Mouse (Mus musculus) forebrain, embryonic 11.5 days (tissue): ENCODE results near the gene Tbce. TPM values are rescaled to one million over a fixed set of nuclear protein-coding genes. Genes with fewer than 3 reads are reported as not detected.
A peak's percentile ranks its signal among the peaks of the same experiment; 100 is the strongest.
"Not testable (repeated sequence)": the region's sequence is repeated elsewhere in the genome, so short reads cannot be mapped to it uniquely, and the experiment has no call there.

Source experiments
- ATAC-seq: fragments of 200-750 bp; cut with Nextera tagmentation; replicated peaks from 2 replicates; pipeline ENCODE4 v1.8.0; 2017; ENCODE audit warnings: moderate TSS enrichment; ENCODE audit not compliant: low FRiP score
- DNase-seq: peaks from one replicate; pipeline ENCODE4 v3.0.0-alpha.2; 2017; ENCODE audit warnings: low spot score
- H3K27ac ChIP-seq: fragments of 300-500 bp; sonication (generic); 2 replicates; pipeline ENCODE4 v1.5.1; 2014; ENCODE audit warnings: low read depth, low read length
- H3K27me3 ChIP-seq: fragments of 300-500 bp; sonication (generic); 2 replicates; pipeline ENCODE4 v1.6.1; 2014; ENCODE audit warnings: mild to moderate bottlenecking, low read length, mixed read lengths; ENCODE audit not compliant: control insufficient read depth, insufficient read depth
- H3K36me3 ChIP-seq: fragments of 300-500 bp; sonication (generic); 2 replicates; pipeline ENCODE4 v1.6.1; 2014; ENCODE audit warnings: mild to moderate bottlenecking, low read length, moderate library complexity, mixed read lengths; ENCODE audit not compliant: control insufficient read depth, insufficient read depth
- H3K4me1 ChIP-seq: fragments of 300-500 bp; sonication (generic); replicated peaks from 2 replicates; pipeline ENCODE4 v1.6.1; 2014; ENCODE audit warnings: low read length, mixed read lengths; ENCODE audit not compliant: control insufficient read depth, insufficient read depth
- H3K4me2 ChIP-seq: fragments of 300-500 bp; sonication (generic); 2 replicates; pipeline ENCODE4 v1.6.1; 2014; ENCODE audit warnings: low read depth, mild to moderate bottlenecking, low read length, moderate library complexity, mixed read lengths; ENCODE audit not compliant: severe bottlenecking
- H3K4me3 ChIP-seq: fragments of 300-500 bp; sonication (generic); 2 replicates; pipeline ENCODE4 v1.5.1; 2014; ENCODE audit warnings: low read depth, low read length
- H3K9ac ChIP-seq: fragments of 300-500 bp; sonication (generic); 2 replicates; pipeline ENCODE4 v1.6.1; 2014; ENCODE audit warnings: low read length
- H3K9me3 ChIP-seq: fragments of 300-500 bp; sonication (generic); 2 replicates; pipeline ENCODE4 v1.6.1; 2016; ENCODE audit warnings: low read length, mixed read lengths; ENCODE audit not compliant: control insufficient read depth
- WGBS: fragments of 180-500 bp; shearing (Covaris S2); extraction: QIAGEN DNeasy Blood & Tissue Kit; methylation state at CpG from one replicate; pipeline ENCODE4 v1.1.7; 2014; 5-methylcytosine and 5-hydroxymethylcytosine counted together
- polyA plus RNA-seq: library from polyadenylated mRNA; unstranded; fragments of >200 nt; fragmentation: Nextera tagmentation; extraction: Ambion mirVana; gene quantifications from 2 replicates; pipeline ENCODE4 v1.2.1, GENCODE M21; 2014

The Tbce gene
- polyA plus RNA-seq, 1 experiment from 2014 or later, result 63.8 TPM

DNA sequence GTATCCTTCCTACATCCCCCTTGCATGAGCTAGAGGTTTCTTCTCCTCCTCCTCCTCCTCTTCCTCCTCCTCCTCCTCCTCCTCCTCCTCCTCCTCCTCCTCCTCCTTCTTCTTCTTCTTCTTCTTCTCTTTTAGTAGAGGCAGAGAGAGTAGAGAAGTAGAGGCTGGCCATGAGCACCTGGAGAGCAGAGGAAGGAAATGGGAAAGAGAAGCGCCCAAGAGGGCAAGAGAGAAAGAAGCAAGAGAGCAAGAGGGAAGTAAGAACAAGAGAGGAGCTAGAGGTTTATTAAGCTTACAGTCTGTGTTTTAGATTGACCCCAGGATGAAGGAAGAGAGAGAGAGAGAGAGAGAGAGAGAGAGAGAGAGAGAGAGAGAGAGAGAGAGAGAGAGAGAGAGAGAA lies 57.6 kb downstream of the Tbce start:
- H3K9ac ChIP-seq, H3K4me1 ChIP-seq, DNase-seq, ATAC-seq, H3K9me3 ChIP-seq, H3K27me3 ChIP-seq, H3K4me2 ChIP-seq, H3K36me3 ChIP-seq, H3K4me3 ChIP-seq, H3K27ac ChIP-seq: not testable (repeated sequence)
- 86% methylated on average over 1 of the region's 1 CpGs for WGBS

DNA sequence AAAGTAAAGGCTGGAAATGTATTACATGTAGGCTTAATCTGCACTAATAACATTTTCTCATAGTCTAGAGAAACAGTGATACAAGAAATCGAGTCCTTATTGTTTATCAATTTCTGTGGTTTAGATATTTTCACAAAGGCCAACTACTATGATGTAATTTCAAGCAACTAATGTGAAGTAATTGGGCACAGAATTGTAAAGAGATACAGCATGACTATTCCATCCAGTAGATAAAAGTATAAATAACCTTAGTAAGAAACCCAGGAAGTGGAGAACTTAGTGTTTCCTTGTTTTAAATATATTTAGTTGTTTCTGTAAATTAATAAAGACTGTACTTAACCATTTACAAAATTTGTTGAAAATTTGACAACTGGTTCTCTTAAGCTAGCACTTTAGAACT lies 69.6 kb downstream of the Tbce start:
- DNase-seq (no peak), ATAC-seq (no peak)
- no peaks in the 10 kb centered on the region for H3K9me3 ChIP-seq
- H3K27me3 ChIP-seq, result no peaks in the 10 kb centered on the region
- no peak overlapping the region for H3K9ac ChIP-seq
- 91% methylated on average over 1 of the region's 1 CpGs for WGBS
- H3K27ac ChIP-seq, result no peak overlapping the region
- H3K4me2 ChIP-seq, result no peak overlapping the region
- no peak overlapping the region for H3K4me3 ChIP-seq
- no peaks in the 10 kb centered on the region for H3K4me1 ChIP-seq
- no peaks in the 10 kb centered on the region for H3K36me3 ChIP-seq

DNA sequence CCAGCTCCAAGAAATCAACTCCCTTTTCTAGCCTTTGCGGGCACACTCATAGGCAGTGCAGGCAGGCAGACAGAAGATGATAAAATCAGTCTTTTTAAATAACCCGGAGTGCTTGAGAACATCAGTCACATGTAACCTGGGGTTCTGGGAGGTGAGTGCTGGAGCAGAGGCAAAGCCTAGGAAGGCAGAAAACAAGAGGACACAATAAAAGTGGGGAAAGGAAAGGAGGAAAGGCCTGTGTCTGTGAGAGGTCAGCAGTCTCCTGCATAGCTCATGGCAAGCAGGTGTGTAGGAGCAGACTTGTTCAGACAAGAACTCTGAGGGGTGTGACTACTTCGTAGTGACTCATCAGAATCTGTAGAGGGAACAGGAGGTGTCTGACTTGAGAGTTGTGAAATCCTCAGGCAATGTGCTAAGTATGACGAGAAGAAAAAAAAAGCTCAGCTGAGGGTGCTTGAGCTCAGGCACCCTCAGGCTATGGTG lies 70.8 kb downstream of the Tbce start:
- H3K9ac ChIP-seq, result no peak overlapping the region
- no peak overlapping the region for H3K4me3 ChIP-seq
- no peak overlapping the region for H3K27ac ChIP-seq
- ATAC-seq, result no peak
- no peaks in the 10 kb centered on the region for H3K4me1 ChIP-seq
- no peaks in the 10 kb centered on the region for H3K9me3 ChIP-seq
- H3K36me3 ChIP-seq, result no peaks in the 10 kb centered on the region
- DNase-seq, result no peak
- WGBS, result 89% methylated on average over 4 of the region's 4 CpGs
- H3K4me2 ChIP-seq, result no peak overlapping the region
- no peaks in the 10 kb centered on the region for H3K27me3 ChIP-seq

DNA sequence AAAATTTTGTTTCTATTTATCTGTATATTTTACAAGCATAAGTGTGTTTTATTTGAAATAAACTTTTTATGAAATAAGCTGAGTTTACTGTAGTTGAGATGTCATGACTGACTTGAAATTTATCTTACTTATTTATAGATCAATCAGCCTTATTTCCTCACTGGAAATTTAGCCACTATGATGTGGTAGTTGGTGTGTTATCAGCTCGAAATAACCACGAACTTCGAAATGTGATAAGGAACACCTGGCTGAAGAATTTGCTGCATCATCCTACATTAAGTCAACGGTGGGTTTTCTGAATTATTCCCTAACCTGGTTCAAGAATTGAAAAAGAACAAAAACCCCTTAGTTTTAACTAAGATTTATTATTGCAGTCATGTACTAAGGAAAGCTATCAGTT lies 73.3 kb downstream of the Tbce start:
- H3K9me3 ChIP-seq, result no peaks in the 10 kb centered on the region
- no peak overlapping the region for H3K4me3 ChIP-seq
- ATAC-seq (no peak), DNase-seq (no peak)
- no peaks in the 10 kb centered on the region for H3K36me3 ChIP-seq
- H3K4me2 ChIP-seq, result no peak overlapping the region
- WGBS, result 94% methylated on average over 4 of the region's 4 CpGs
- no peaks in the 10 kb centered on the region for H3K27me3 ChIP-seq
- H3K4me1 ChIP-seq, result no peaks in the 10 kb centered on the region
- H3K9ac ChIP-seq, result no peak overlapping the region
- H3K27ac ChIP-seq, result no peak overlapping the region

DNA sequence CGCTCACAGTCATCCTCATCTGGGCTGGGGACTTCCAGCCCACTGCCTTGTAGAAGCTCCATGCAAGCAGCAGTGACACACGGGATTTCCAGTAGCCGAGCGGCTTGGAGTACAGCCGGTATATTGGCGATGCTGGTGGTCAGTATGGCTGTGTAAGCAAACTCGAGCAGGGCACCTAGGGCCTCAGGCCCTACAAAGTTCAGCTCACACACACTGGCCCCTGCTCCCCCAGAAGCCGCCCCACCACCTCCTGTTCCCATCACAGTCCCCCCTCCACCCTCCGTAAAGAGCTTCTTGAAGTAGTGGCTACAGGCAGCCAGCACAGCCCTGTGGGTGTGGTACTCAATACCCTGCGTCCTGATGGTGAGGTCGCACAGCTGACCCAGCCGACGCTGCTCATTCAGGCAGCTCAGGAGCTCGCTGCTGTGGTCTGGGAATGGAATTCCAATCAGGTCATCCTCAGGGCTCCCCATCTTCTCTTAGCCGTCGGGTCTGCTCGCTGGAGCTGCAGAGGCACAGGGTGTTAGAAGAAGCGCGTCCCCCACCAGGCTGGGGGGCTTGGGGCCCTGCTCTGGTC lies 74.0 kb downstream of the Tbce start:
- H3K36me3 ChIP-seq, result no peaks in the 10 kb centered on the region
- no peak overlapping the region for H3K27ac ChIP-seq
- ATAC-seq (no peak), DNase-seq (no peak)
- 66% methylated on average over 19 of the region's 19 CpGs for WGBS
- no peaks in the 10 kb centered on the region for H3K4me1 ChIP-seq
- no peak overlapping the region for H3K4me3 ChIP-seq
- no peak overlapping the region for H3K4me2 ChIP-seq
- H3K27me3 ChIP-seq, result no peaks in the 10 kb centered on the region
- no peak overlapping the region for H3K9ac ChIP-seq
- H3K9me3 ChIP-seq, result no peaks in the 10 kb centered on the region

DNA sequence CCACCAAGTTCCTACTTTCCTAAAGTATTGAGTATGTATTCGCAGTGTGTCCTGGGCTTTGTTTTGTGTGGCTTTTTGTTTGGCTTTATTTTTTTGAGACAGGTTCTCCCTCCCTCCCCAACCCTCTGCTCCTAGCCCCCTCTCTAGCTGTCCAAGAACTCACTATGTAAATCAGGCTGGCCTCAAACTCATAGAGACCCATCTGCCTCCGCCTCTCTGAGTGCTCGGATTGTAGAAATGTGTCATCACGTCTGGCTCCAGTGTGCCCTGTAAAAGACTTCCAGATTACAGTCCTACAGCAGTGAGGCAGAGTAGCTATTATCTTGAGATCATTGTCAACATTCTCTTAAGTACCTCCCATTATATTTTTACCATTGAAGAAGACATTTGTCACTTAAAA lies 78.4 kb downstream of the Tbce start:
- Histone ChIP-seq H3K4me1 (no peaks in the 10 kb centered on the region), H3K9me3 (no peaks in the 10 kb centered on the region), H3K36me3 (no peaks in the 10 kb centered on the region), H3K27me3 (no peaks in the 10 kb centered on the region), H3K9ac (no peak overlapping the region), H3K4me2 (no peak overlapping the region), H3K4me3 (no peak overlapping the region), H3K27ac (no peak overlapping the region)
- DNase-seq (no peak), ATAC-seq (no peak)
- 90% methylated on average over 4 of the region's 4 CpGs for WGBS

DNA sequence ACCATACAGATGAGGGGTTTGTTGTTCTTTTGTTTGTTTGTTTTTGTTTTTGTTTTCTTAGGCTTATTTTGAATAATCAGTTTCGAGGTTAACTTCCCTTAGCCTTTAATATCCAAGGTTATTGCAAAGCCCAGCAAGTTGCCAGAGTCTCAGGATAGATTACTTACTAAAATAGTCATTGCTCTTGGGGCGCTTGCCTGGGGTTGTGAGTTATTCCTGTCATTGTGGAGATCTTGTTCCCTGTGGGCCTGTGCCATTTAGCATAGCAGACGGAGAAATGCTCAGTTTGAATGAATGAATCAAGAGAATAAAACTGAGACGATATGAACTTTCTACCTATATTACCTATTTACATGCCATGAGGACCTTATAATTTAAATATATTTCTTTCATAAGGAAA lies 79.2 kb downstream of the Tbce start:
- no peaks in the 10 kb centered on the region for H3K36me3 ChIP-seq
- H3K9me3 ChIP-seq, result no peaks in the 10 kb centered on the region
- WGBS, result 92% methylated on average over 4 of the region's 4 CpGs

DNA sequence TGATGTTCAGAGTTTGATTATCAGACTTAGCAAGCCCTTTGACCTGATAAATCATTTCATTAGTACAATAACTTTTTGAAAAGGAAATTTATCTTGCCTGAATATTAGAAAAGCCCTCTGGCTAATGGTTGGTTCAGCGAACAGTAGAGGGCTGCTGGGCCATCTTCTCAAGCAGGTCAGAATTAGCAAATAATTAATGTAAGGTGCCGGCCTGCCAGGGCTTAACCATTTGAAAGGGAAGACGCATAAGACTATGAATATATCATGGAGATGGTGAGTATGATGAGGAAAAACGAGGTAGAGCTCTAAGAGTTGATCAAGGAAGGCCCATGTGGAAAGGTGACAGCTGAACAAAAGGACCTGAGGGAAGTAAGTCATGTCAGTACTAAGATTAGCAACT lies 82.8 kb downstream of the Tbce start:
- ATAC-seq, result no peak
- H3K4me1 ChIP-seq, result no peaks in the 10 kb centered on the region
- 89% methylated on average over 4 of the region's 4 CpGs for WGBS

More for the DNA sequence above, 79.2 kb downstream of the Tbce start:
- DNase-seq (no peak), ATAC-seq (no peak)
- Histone ChIP-seq H3K4me1 (no peaks in the 10 kb centered on the region), H3K27me3 (no peaks in the 10 kb centered on the region), H3K4me3 (no peak overlapping the region), H3K27ac (no peak overlapping the region), H3K9ac (no peak overlapping the region), H3K4me2 (no peak overlapping the region)

DNA sequence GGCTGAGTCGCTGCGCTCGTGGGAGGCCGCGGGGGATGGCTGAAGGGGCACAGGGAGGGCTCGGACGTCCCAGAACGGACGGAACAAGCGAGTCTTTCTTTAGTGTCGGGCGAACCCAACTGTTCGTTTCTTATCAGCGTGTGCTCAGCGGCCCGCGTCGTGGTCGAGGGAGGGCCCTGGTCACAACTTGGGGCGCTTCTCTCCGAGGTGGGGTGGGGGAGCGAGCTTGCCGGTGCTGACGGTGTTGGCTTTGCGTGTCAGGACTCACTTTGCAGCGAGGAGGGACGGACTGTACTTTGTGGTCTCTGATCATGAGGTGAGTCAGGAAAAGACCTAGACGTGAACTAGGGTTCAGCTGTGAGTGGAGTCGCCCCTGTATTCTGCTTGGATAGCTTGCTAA lies 84.5 kb downstream of the Tbce start:
- H3K27ac ChIP-seq, result no peak overlapping the region
- DNase-seq, result no peak
- H3K27me3 ChIP-seq, result no peaks in the 10 kb centered on the region
- no peak for ATAC-seq
- peak overlapping the region; percentile 74 for H3K4me3 ChIP-seq
- H3K9ac ChIP-seq, result peak overlapping the region; percentile 79
- no peaks in the 10 kb centered on the region for H3K9me3 ChIP-seq
- H3K4me1 ChIP-seq, result no peaks in the 10 kb centered on the region
- WGBS, result under 1% methylated on average over 29 of the region's 29 CpGs
- H3K4me2 ChIP-seq, result peak overlapping the region; percentile 60
- H3K36me3 ChIP-seq, result no peaks in the 10 kb centered on the region

More for the DNA sequence above, 82.8 kb downstream of the Tbce start:
- no peak overlapping the region for H3K4me2 ChIP-seq
- H3K9ac ChIP-seq, result no peak overlapping the region
- DNase-seq, result no peak
- no peak overlapping the region for H3K4me3 ChIP-seq
- no peak overlapping the region for H3K27ac ChIP-seq
- H3K9me3 ChIP-seq, result no peaks in the 10 kb centered on the region
- no peaks in the 10 kb centered on the region for H3K36me3 ChIP-seq
- H3K27me3 ChIP-seq, result no peaks in the 10 kb centered on the region
